Mouse (Mus musculus) lung, embryonic 16.5 days (tissue): ENCODE measurements at regions not wholly inside any gene's neighbourhood (a gene's known extent, or its start where the extent isn't known, plus 50 kb on each side); places are given as distances from the start of the nearest gene placed in this dataset.
A peak's percentile ranks its signal among the peaks of the same experiment; 100 is the strongest.

ENCODE experiments used
- ATAC-seq: fragments of 200-750 bp; cut with Nextera tagmentation; 2 replicates; pipeline ENCODE4 v1.8.0; 2017; ENCODE audit warnings: low read depth, mild to moderate bottlenecking, moderate library complexity
- H3K27ac ChIP-seq: fragments of 300-500 bp; sonication (generic); 2 replicates; pipeline ENCODE4 v1.5.1; 2014; ENCODE audit warnings: mild to moderate bottlenecking, control low read depth, low read length
- H3K27me3 ChIP-seq: fragments of 300-500 bp; sonication (generic); 2 replicates; pipeline ENCODE4 v1.6.1; 2014; ENCODE audit warnings: low read depth, low read length, mixed read lengths; ENCODE audit not compliant: control insufficient read depth, insufficient read depth
- H3K36me3 ChIP-seq: fragments of 300-500 bp; sonication (generic); 2 replicates; pipeline ENCODE4 v1.6.1; 2014; ENCODE audit warnings: low read length; ENCODE audit not compliant: control insufficient read depth, insufficient read depth
- H3K4me1 ChIP-seq: fragments of 300-500 bp; sonication (generic); replicated peaks from 2 replicates; pipeline ENCODE4 v1.6.1; 2014; ENCODE audit warnings: low read length, mixed read lengths; ENCODE audit not compliant: control insufficient read depth, insufficient read depth
- H3K4me2 ChIP-seq: fragments of 300-500 bp; sonication (generic); 2 replicates; pipeline ENCODE4 v1.6.1; 2014; ENCODE audit warnings: low read depth, low read length, control low read depth
- H3K4me3 ChIP-seq: fragments of 300-500 bp; sonication (generic); 2 replicates; pipeline ENCODE4 v1.5.1; 2014; ENCODE audit warnings: mild to moderate bottlenecking, low read length, control low read depth
- H3K9ac ChIP-seq: fragments of 300-500 bp; sonication (generic); 2 replicates; pipeline ENCODE4 v1.6.1; 2014; ENCODE audit warnings: low read length, control low read depth
- H3K9me3 ChIP-seq: fragments of 300-500 bp; sonication (generic); 2 replicates; pipeline ENCODE4 v1.6.1; 2016; ENCODE audit warnings: low read length; ENCODE audit not compliant: control insufficient read depth
- WGBS: fragments of 180-500 bp; shearing (Covaris S2); extraction: QIAGEN DNeasy Blood & Tissue Kit; methylation state at CpG from one replicate; pipeline ENCODE4 v1.1.7; 2014; 5-methylcytosine and 5-hydroxymethylcytosine counted together

DNA sequence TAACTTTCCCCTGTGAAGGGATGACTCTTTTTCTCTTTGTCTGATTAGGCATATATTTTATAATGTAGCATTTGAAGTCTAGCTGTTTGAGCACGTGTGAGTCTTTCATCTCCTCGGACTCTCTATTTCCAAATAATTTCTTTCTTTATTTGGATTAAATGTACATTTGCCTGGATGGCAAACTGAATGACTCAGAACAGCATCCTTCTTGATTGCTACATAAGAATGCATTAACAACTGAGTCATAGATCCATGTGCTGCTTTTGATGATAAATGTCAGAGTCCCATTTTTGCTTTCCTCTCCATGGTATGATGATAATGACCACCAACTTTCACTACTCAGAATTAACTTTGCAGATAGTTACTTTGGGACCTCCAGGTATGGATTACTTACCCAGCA, 571.5 kb downstream of the Cetn3 start:
- no peaks in the 10 kb centered on the region for H3K27me3 ChIP-seq
- no peak overlapping the region for H3K4me3 ChIP-seq
- H3K27ac ChIP-seq, result no peak overlapping the region
- no peak overlapping the region for H3K9ac ChIP-seq
- no peak overlapping the region for H3K4me2 ChIP-seq
- H3K4me1 ChIP-seq, result no peaks in the 10 kb centered on the region
- no peaks in the 10 kb centered on the region for H3K36me3 ChIP-seq
- no peak for ATAC-seq
- 70% methylated on average over 2 of the region's 2 CpGs for WGBS
- no peaks in the 10 kb centered on the region for H3K9me3 ChIP-seq

GRCm38 (mm10) chr13:82355296-82355695, 572.4 kb downstream of the Cetn3 start:
- Histone ChIP-seq H3K9ac (no peak overlapping the region), H3K27ac (no peak overlapping the region), H3K27me3 (no peaks in the 10 kb centered on the region), H3K4me1 (no peaks in the 10 kb centered on the region), H3K36me3 (no peaks in the 10 kb centered on the region), H3K9me3 (no peaks in the 10 kb centered on the region), H3K4me3 (no peak overlapping the region), H3K4me2 (no peak overlapping the region)
- ATAC-seq, result no peak

DNA sequence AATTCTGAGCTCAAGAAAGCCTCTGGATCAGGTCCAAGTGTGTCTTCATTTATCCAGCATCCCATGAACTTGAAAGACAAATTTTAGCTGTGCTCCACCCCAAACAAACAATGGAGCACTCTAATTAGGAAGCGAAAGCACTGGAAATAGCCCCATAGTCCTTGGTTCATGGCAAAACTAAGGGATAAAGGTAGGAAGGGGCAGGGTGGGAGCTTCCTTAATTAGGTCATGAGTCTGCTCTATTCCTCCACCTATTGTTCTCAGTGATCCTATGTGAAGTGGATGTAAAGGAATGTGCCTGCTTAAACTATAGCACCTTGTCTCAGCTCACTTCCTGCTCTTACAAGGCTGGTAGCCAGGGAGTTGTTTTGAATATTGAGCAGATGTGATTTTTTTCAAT, 576.6 kb downstream of the Cetn3 start:
- H3K9me3 ChIP-seq, result no peaks in the 10 kb centered on the region
- no peaks in the 10 kb centered on the region for H3K27me3 ChIP-seq
- no peaks in the 10 kb centered on the region for H3K4me1 ChIP-seq
- H3K4me3 ChIP-seq, result no peak overlapping the region
- H3K4me2 ChIP-seq, result no peak overlapping the region
- no peak overlapping the region for H3K27ac ChIP-seq
- no peak overlapping the region for H3K9ac ChIP-seq
- peak; percentile 81 for ATAC-seq
- H3K36me3 ChIP-seq, result no peaks in the 10 kb centered on the region
- 54% methylated on average over 1 of the region's 1 CpGs for WGBS

DNA sequence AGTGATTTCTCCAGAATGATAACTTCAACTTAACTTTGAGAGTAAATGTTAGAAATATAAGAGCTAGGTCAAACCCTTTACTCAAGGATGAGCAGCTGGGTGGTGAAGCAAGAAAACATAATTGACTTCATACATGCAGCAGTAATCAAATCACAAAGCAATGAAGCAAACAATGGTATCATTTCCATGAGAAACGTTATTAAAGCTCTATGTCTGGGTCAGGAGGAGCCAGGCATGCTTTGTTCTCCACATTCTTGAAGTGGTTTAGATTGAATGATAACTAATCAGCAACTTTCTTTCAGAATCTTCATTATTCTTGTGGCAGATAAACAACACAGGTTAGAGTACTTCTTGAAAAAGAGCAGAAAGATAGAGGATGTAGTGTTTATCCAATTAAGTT, 577.8 kb downstream of the Cetn3 start:
- Histone ChIP-seq H3K36me3 (no peaks in the 10 kb centered on the region), H3K27ac (no peak overlapping the region), H3K9me3 (no peaks in the 10 kb centered on the region), H3K27me3 (no peaks in the 10 kb centered on the region), H3K4me1 (no peaks in the 10 kb centered on the region), H3K4me3 (no peak overlapping the region), H3K4me2 (no peak overlapping the region), H3K9ac (no peak overlapping the region)
- 20% methylated on average over 1 of the region's 1 CpGs for WGBS
- no peak for ATAC-seq

GRCm38 (mm10) chr13:82361379-82361778, 578.5 kb downstream of the Cetn3 start:
- Histone ChIP-seq H3K9me3 (no peaks in the 10 kb centered on the region), H3K4me3 (no peak overlapping the region), H3K4me1 (no peaks in the 10 kb centered on the region), H3K36me3 (no peaks in the 10 kb centered on the region), H3K4me2 (no peak overlapping the region), H3K27me3 (no peaks in the 10 kb centered on the region), H3K9ac (no peak overlapping the region), H3K27ac (no peak overlapping the region)
- WGBS, result 57% methylated on average over 4 of the region's 4 CpGs
- ATAC-seq, result no peak

- Histone ChIP-seq H3K9me3 (no peaks in the 10 kb centered on the region), H3K4me3 (no peak overlapping the region), H3K9ac (no peak overlapping the region), H3K4me2 (no peak overlapping the region), H3K27ac (no peak overlapping the region), H3K27me3 (no peaks in the 10 kb centered on the region), H3K36me3 (no peaks in the 10 kb centered on the region), H3K4me1 (no peaks in the 10 kb centered on the region)
- ATAC-seq, result no peak
Measured at GRCm38 (mm10) chr13:82366768-82367167, 583.9 kb downstream of the Cetn3 start.

GRCm38 (mm10) chr13:82371579-82371978, 588.7 kb downstream of the Cetn3 start:
- Histone ChIP-seq H3K4me1 (no peaks in the 10 kb centered on the region), H3K9me3 (no peaks in the 10 kb centered on the region), H3K27me3 (no peaks in the 10 kb centered on the region), H3K27ac (no peak overlapping the region), H3K4me3 (no peak overlapping the region), H3K4me2 (no peak overlapping the region), H3K9ac (no peak overlapping the region), H3K36me3 (no peaks in the 10 kb centered on the region)
- WGBS, result 78% methylated on average over 2 of the region's 2 CpGs
- no peak for ATAC-seq

DNA sequence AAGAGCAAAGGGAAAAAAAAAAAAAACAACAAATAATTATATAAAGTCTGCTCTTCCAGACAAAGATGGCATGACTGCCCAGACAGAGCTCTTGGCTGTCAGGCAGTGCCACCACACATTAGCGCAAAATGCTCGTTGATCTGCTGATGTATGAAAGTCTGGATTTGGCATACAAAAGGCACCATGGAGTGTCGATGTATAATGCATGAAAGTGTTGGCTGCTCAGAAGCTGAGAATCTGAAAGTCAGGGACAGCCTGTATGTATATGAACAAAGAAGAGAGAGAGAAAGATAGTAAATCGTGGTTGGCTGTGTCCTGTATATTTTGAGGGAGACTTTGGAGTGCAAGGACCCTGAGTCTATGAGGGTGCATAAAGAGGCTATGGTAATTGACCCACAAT, 589.7 kb downstream of the Cetn3 start:
- no peaks in the 10 kb centered on the region for H3K27me3 ChIP-seq
- WGBS, result 79% methylated on average over 4 of the region's 4 CpGs

DNA sequence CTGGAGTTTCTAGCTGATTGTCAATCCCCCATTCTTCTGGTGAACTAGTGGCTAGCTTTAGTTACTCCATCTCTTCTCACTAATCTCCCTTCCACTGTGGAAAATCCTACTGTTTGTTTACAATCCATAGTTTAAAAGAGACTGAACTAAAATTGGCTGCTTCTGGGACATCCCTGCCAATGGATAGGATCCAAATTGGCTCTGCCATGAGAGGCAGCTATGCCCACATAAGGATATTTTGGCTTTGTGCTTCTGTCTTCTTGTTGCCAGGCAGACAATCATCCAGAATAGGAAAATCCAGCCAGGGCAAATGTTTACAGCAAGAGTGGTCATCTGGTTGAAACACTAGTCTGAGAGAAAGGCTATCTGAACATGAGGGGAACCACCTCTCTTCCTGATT, 610.0 kb downstream of the Cetn3 start:
- Histone ChIP-seq H3K4me1 (no peaks in the 10 kb centered on the region), H3K9me3 (no peaks in the 10 kb centered on the region), H3K4me3 (no peak overlapping the region), H3K27me3 (no peaks in the 10 kb centered on the region), H3K27ac (no peak overlapping the region; the same call in 1 of the 2 replicates), H3K9ac (no peak overlapping the region), H3K36me3 (no peaks in the 10 kb centered on the region), H3K4me2 (no peak overlapping the region)
- ATAC-seq, result peak; percentile 65; the same call in 1 of the 2 replicates

More for the DNA sequence above, 589.7 kb downstream of the Cetn3 start:
- H3K9ac ChIP-seq, result no peak overlapping the region
- H3K4me2 ChIP-seq, result no peak overlapping the region
- H3K27ac ChIP-seq, result no peak overlapping the region
- no peak for ATAC-seq
- no peaks in the 10 kb centered on the region for H3K36me3 ChIP-seq
- H3K4me1 ChIP-seq, result no peaks in the 10 kb centered on the region
- no peak overlapping the region for H3K4me3 ChIP-seq
- no peaks in the 10 kb centered on the region for H3K9me3 ChIP-seq

- Histone ChIP-seq H3K27me3 (no peaks in the 10 kb centered on the region), H3K4me3 (no peak overlapping the region), H3K36me3 (no peaks in the 10 kb centered on the region), H3K4me1 (no peaks in the 10 kb centered on the region), H3K9ac (no peak overlapping the region), H3K4me2 (no peak overlapping the region), H3K27ac (no peak overlapping the region), H3K9me3 (no peaks in the 10 kb centered on the region)
- WGBS, result 66% methylated on average over 6 of the region's 6 CpGs
- no peak for ATAC-seq
Measured at GRCm38 (mm10) chr13:82393496-82393895, 610.6 kb downstream of the Cetn3 start.
